Mouse (Mus musculus) neural tube, embryonic 14.5 days (tissue): ENCODE data around the gene Abo. TPM values are rescaled to one million over a fixed set of nuclear protein-coding genes. Genes with fewer than 3 reads are reported as not detected.
A peak's percentile ranks its signal among the peaks of the same experiment; 100 is the strongest.

Experiments
- ATAC-seq: fragments of 200-750 bp; cut with Nextera tagmentation; 2 replicates; pipeline ENCODE4 v1.8.0; 2017; ENCODE audit warnings: low read depth, mild to moderate bottlenecking, moderate TSS enrichment, moderate library complexity
- H3K27ac ChIP-seq: fragments of 300-500 bp; sonication (generic); 2 replicates; pipeline ENCODE4 v1.5.1; 2014; ENCODE audit warnings: low read depth, mild to moderate bottlenecking, control low read depth, low read length, moderate library complexity, mixed read lengths
- H3K27me3 ChIP-seq: fragments of 300-500 bp; sonication (generic); 2 replicates; pipeline ENCODE4 v1.6.1; 2014; ENCODE audit warnings: low read length; ENCODE audit not compliant: control insufficient read depth, insufficient read depth
- H3K36me3 ChIP-seq: fragments of 300-500 bp; sonication (generic); 2 replicates; pipeline ENCODE4 v1.6.1; 2014; ENCODE audit warnings: low read length, mixed read lengths; ENCODE audit not compliant: control insufficient read depth, insufficient read depth
- H3K4me1 ChIP-seq: fragments of 300-500 bp; sonication (generic); 2 replicates; pipeline ENCODE4 v1.6.1; 2014; ENCODE audit warnings: low read length; ENCODE audit not compliant: control insufficient read depth, insufficient read depth
- H3K4me2 ChIP-seq: fragments of 300-500 bp; sonication (generic); 2 replicates; pipeline ENCODE4 v1.6.1; 2014; ENCODE audit warnings: mild to moderate bottlenecking, low read depth, low read length, control low read depth
- H3K4me3 ChIP-seq: fragments of 300-500 bp; sonication (generic); 2 replicates; pipeline ENCODE4 v1.5.1; 2014; ENCODE audit warnings: low read depth, low read length, control low read depth, mixed read lengths
- H3K9ac ChIP-seq: fragments of 300-500 bp; sonication (generic); replicated peaks from 2 replicates; pipeline ENCODE4 v1.6.1; 2014; ENCODE audit warnings: low read depth, mild to moderate bottlenecking, control low read depth, low read length, mixed read lengths
- H3K9me3 ChIP-seq: fragments of 300-500 bp; sonication (generic); 2 replicates; pipeline ENCODE4 v1.6.1; 2016; ENCODE audit warnings: low read length; ENCODE audit not compliant: control insufficient read depth
- WGBS: fragments of 180-500 bp; shearing (Covaris S2); extraction: QIAGEN DNeasy Blood & Tissue Kit; methylation state at CpG from one replicate; pipeline ENCODE4 v1.1.7; 2014; 5-methylcytosine and 5-hydroxymethylcytosine counted together
- polyA plus RNA-seq: library from polyadenylated mRNA; unstranded; fragments of >200 nt; fragmentation: Nextera tagmentation; extraction: Ambion mirVana; gene quantifications from 2 replicates; pipeline ENCODE4 v1.2.1, GENCODE M21; 2014

The Abo gene
- polyA plus RNA-seq = not detected in 2 replicates

DNA sequence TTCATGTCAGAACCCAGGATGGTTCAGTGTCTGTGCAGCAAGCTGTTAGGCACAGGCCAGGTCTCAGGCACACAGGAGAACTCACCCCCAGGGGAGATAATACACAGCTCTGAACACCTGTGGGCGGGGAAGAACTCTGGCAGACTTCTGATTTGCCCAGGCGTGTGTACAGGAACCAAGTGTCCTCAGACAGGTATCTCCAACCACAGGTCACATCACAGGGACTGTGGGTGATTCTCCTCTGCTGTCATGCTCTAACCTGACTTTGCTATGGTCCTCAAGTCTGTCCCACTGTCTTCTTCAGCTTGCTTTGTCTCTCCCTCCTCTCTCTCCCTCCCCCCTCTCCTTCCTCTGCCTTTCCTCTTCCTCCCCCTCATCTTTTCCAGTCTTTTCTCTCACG is at the start of gene Abo:
Gene Abo (minus strand): TSS at position 101 of the 400 bp plus-strand sequence.
- H3K27me3 ChIP-seq = no peaks in the 10 kb centered on the region
- no peak within 1 kb of the TSS for H3K9ac ChIP-seq
- 80% methylated on average over 3 of the region's 3 CpGs for WGBS
- H3K27ac ChIP-seq = no peak within 1 kb of the TSS
- H3K4me2 ChIP-seq = no peak within 1 kb of the TSS
- no peaks in the 10 kb centered on the region for H3K4me1 ChIP-seq
- H3K4me3 ChIP-seq = no peak within 1 kb of the TSS
- H3K36me3 ChIP-seq = no peaks in the 10 kb centered on the region
- no peaks in the 10 kb centered on the region for H3K9me3 ChIP-seq
- ATAC-seq = no peak

DNA sequence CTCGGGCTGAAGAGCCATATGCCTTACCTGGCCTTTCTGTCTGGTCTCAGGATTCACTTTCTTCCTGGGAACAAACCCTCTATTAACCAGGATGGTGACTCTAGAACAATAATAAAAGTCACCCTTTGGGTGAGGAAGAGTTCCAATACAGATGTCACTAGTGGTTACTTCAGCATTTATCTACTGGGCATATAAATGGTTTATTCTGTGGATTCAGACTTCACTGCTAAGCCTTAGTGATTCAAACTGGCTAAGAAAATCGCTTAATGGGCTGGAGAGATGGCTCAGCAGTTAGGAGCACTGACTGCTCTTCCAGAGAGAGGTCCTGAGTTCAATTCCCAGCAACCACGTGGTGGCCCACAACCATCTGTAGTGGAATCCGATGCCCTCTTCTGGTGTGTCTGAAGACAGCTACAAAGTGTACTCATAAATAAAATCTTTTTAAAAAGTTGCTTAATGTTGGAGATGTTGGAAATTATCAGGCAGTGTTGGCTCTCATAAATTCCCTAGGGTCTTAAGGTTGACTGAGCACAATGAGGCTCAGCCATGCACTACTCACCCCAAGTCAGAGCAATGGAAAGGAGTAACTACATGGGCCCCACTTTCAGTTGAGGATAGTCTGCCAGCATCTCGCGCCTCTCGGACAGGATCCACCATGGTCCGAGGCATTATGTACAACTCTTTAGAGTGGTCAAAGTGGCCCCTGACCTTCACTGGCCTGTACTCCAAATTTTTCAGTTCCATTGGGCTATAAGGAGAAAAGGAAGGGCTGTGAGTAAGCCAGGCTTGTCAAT is 49.6 kb upstream of the Abo start:
- Histone ChIP-seq H3K4me3 (no peak overlapping the region), H3K4me1 (peaks cover 29% of the 10 kb centered on the region), H3K36me3 (peaks cover 34% of the 10 kb centered on the region), H3K9ac (no peak overlapping the region), H3K4me2 (no peak overlapping the region), H3K9me3 (no peaks in the 10 kb centered on the region), H3K27me3 (no peaks in the 10 kb centered on the region), H3K27ac (no peak overlapping the region)
- 59% methylated on average over 8 of the region's 8 CpGs for whole genome bisulfite sequencing
- ATAC-seq = no peak

DNA sequence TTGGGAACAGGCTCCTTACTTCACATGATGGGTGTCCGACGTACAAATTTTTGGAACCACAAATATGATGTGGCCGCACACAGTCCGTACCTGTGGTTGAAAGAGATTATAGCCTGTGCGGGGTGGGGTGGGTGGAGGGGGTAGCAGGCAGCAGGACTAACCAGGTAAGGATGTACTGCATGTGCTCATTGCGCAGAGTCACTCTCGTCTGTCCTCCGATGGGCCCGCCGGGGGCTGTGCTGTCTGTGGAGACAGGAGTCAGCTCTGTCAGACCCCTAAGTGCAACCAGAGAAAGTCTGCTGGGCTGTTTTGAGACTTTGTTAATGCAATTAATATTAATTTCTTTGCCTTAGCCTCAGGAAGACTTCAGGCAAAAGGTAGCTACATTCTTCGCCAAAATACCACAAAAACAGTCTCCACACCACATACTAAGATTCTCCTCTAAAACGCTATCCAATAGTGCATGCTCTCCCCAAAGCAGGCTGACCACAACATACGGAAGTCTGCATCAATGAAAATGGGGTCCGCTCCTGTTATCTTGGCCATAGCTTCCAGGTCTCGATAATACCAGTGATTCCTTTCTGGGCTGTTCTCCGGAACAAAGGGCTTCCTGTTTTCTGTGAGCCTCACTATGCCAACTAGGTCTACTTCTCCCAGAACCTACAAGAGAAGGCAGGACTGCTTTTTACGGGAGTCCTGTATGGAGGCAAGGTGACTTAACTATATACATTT is 48.8 kb upstream of the Abo start:
- ATAC-seq = no peak
- H3K9ac ChIP-seq = no peak overlapping the region
- H3K27me3 ChIP-seq = no peaks in the 10 kb centered on the region
- peaks cover 37% of the 10 kb centered on the region for H3K4me1 ChIP-seq
- H3K4me2 ChIP-seq = no peak overlapping the region
- H3K27ac ChIP-seq = no peak overlapping the region
- 88% methylated on average over 17 of the region's 17 CpGs for WGBS
- H3K4me3 ChIP-seq = no peak overlapping the region
- H3K9me3 ChIP-seq = no peaks in the 10 kb centered on the region
- peaks cover 29% of the 10 kb centered on the region for H3K36me3 ChIP-seq

DNA sequence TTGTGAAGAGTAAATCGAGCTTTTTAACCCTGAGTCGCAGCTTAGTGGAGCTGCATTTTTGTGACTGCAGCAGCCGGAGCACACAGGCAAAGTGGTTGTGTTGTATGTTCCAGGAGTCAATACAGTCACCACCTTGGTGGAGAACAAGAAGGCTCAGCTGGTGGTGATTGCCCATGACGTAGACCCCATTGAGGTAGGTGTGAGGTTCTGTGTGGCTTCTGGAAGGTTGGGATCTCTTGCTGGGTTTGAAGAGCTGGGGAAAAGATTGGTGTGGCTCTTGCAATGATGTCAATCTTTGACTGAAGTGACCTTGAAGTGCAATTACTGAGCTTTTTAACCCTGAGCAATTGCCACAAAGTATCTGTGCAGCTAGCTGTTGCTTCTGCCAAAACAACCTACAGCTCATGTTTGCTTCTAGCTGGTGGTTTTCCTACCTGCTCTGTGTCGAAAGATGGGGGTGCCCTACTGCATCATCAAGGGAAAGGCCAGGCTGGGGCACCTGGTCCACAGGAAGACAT is 47.5 kb upstream of the Abo start:
- no peaks in the 10 kb centered on the region for H3K9me3 ChIP-seq
- no peak overlapping the region for H3K27ac ChIP-seq
- no peak for ATAC-seq
- peak overlapping the region; percentile 100 for H3K4me2 ChIP-seq
- H3K27me3 ChIP-seq = no peaks in the 10 kb centered on the region
- 76% methylated on average over 5 of the region's 5 CpGs for WGBS
- peak overlapping the region; percentile 90 for H3K9ac ChIP-seq
- H3K4me1 ChIP-seq = peaks cover 33% of the 10 kb centered on the region
- H3K4me3 ChIP-seq = peak overlapping the region; percentile 82
- H3K36me3 ChIP-seq = peaks cover 35% of the 10 kb centered on the region

DNA sequence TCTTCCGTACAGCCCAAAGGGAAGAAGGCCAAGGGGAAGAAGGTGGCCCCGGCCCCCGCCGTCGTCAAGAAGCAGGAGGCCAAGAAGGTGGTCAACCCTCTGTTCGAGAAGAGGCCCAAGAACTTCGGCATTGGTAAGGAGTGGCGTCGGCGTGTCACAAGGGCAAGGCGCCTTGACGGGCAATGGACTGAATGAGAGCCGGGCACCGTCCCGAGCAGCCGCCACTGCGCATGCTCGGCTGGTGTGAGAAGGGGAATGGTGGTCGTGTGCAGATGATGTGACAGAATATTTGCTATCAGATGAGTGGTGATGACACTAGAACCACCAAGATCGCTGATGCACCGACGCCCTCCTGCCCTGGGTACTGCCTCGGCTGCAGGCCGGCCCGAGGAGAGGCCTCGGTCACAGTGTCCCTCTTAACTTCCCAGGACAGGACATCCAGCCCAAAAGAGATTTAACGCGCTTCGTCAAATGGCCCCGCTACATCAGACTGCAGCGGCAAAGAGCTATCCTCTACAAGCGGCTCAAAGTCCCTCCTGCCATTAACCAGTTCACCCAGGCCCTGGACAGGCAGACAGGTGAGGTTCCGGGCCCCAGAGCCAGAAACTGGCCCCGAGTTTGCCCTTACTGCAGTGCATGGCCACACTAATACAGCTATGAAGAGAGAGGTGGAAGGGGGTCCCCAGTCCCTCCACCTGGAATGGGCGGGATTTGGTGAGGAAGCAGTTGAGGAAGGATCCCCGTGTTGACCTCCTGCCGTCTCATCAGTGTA is 46.4 kb upstream of the Abo start:
- ATAC-seq = peak; percentile 48
- no peaks in the 10 kb centered on the region for H3K27me3 ChIP-seq
- peaks cover 26% of the 10 kb centered on the region for H3K4me1 ChIP-seq
- peaks cover 44% of the 10 kb centered on the region for H3K36me3 ChIP-seq
- H3K9me3 ChIP-seq = no peaks in the 10 kb centered on the region
- peak overlapping the region; percentile 90 for H3K9ac ChIP-seq
- H3K27ac ChIP-seq = peak overlapping the region; percentile 91
- peak overlapping the region; percentile 100 for H3K4me2 ChIP-seq
- 1% methylated on average over 37 of the region's 37 CpGs for WGBS
- peak overlapping the region; percentile 82 for H3K4me3 ChIP-seq

DNA sequence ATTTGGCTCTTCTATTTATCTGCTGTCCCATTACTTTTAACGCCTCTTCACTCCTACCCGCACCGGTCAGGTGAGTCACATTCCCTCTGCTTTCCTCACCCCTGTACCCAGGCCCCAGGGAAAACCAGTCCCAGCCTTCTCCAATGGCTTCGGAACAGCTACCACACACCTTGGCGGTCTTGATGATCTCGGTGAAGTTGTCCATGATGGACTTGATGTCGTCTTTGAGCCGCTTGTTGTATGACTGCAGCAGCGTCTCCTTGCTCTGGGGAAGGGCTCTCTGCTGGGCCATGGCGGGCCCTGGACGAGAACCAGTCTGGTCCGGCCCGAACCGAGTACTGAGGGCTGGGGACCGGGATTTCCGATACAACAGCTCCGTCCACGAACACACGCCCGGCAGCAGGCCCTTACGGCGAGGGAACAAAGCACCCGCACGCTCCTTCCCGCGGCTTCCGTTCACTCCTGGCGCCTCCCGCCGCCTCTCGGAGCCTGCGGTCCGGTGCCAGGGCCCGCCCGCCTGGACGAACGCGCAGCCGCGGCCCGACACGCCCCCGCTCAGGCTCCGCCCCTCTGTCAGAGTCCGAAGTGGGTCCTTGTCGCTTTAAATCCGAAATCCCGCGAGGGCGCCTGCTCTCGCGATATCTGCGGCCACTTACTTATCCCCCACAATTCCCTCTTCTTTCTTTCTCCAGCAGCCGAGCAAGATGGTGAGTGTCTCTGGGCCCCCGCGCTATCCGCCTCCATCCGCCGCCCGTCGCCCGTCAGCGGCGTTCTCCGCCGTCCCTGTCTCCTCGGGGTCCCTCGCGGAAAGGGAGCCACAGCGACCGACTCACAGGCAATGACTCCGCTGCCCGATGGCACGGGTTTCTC is 45.6 kb upstream of the Abo start, which contains the start of the genes Med22 and Rpl7a:
Gene Med22 (minus strand): TSS at position 554 of the 870 bp plus-strand sequence.
Gene Rpl7a (plus strand): TSS at position 641 of the 870 bp plus-strand sequence.
- H3K4me1 ChIP-seq = peaks cover 23% of the 10 kb centered on the region
- H3K4me2 ChIP-seq = peak within 1 kb of the TSS; percentile 100
- no peaks in the 10 kb centered on the region for H3K27me3 ChIP-seq
- ATAC-seq = peak; percentile 92
- H3K9ac ChIP-seq = peak within 1 kb of the TSS; percentile 90
- peak within 1 kb of the TSS; percentile 82 for H3K4me3 ChIP-seq
- under 1% methylated on average over 74 of the region's 74 CpGs for WGBS
- peak within 1 kb of the TSS; percentile 91 for H3K27ac ChIP-seq
- H3K36me3 ChIP-seq = peaks cover 48% of the 10 kb centered on the region
- H3K9me3 ChIP-seq = no peaks in the 10 kb centered on the region

DNA sequence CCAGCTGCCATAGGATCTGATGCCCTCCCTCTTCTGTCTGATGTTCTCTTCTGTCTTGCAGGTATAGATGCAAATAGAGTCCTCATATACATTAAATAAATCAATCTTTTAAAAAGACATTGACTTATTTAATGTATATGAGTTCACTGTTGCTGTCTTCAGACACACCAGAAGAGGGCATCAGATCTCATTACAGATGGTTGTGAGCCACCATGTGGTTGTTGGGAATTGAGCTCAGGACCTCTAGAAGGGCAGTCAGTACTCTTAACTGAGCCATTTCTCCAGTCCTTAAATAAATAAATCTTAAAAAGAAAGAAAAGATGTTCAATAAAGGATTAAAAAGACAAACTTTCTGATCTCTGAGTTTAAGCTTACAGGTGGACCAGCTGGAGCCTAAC is 44.6 kb upstream of the Abo start:
- peak overlapping the region; percentile 69 for H3K4me2 ChIP-seq
- peak overlapping the region; percentile 90 for H3K9ac ChIP-seq
- no peaks in the 10 kb centered on the region for H3K27me3 ChIP-seq
- peaks cover 19% of the 10 kb centered on the region for H3K4me1 ChIP-seq
- no peaks in the 10 kb centered on the region for H3K9me3 ChIP-seq
- ATAC-seq = no peak
- H3K36me3 ChIP-seq = peaks cover 49% of the 10 kb centered on the region
- peak overlapping the region; percentile 82 for H3K4me3 ChIP-seq
- H3K27ac ChIP-seq = no peak overlapping the region
